Mouse (Mus musculus) heart, adult 10 weeks (tissue): ENCODE results near the gene Nfix. TPM values are rescaled to one million over a fixed set of nuclear protein-coding genes. Genes with fewer than 3 reads are reported as not detected.

ENCODE experiments used
- polyA plus RNA-seq: library from polyadenylated mRNA; stranded (reverse); fragments of 350-450 nt; fragmentation: Illumina TruSeq; extraction: RNeasy Lipid Tissue Mini Kit (QIAGEN cat#74804); gene quantifications from one replicate; pipeline ENCODE4 v1.2.3, GENCODE M21; 2014; ENCODE audit warnings: low read depth, low replicate concordance

Nfix gene
- 84.9 TPM for polyA plus RNA-seq

DNA sequence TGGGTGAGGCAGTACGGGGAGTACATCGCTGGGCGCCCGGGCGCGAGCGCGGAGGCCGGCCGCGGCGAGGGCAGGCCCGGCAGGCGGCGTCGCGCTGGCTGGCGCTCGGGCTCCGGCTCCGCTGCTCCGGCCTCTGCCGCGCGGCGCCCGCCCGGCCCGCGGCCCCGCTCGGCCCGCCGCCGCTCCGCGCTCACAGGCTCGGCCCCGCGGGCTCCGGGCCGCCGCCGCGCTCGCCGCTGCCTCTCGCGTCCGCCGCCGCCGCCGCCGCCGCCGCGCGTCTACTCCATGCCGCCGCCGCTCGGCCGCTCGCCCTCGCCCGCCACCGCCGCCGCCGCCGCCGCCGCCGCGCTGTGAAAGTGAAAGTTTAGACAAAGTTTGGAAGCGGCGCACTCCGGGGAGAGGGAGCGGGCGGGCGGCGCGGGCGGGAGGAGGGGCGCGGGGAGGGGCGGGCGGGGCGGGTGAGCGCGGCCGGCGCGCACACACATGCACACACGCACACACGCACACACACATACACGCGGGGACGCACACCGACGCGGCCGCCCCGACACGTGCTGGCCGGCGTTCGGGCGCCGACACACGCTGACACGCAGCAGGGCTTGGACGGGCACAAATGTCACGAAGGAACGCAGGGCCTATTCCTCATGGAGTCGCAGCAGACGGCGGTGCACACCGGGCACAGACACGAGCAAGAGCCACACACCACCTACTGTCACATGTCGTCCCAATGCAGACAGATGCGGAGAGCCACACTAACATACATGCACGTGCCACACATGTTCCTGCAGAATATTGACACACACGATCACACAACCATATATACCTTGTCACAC is at the start of gene Nfix:
Gene Nfix (minus strand): TSS at position 346 of the 833 bp plus-strand sequence.

DNA sequence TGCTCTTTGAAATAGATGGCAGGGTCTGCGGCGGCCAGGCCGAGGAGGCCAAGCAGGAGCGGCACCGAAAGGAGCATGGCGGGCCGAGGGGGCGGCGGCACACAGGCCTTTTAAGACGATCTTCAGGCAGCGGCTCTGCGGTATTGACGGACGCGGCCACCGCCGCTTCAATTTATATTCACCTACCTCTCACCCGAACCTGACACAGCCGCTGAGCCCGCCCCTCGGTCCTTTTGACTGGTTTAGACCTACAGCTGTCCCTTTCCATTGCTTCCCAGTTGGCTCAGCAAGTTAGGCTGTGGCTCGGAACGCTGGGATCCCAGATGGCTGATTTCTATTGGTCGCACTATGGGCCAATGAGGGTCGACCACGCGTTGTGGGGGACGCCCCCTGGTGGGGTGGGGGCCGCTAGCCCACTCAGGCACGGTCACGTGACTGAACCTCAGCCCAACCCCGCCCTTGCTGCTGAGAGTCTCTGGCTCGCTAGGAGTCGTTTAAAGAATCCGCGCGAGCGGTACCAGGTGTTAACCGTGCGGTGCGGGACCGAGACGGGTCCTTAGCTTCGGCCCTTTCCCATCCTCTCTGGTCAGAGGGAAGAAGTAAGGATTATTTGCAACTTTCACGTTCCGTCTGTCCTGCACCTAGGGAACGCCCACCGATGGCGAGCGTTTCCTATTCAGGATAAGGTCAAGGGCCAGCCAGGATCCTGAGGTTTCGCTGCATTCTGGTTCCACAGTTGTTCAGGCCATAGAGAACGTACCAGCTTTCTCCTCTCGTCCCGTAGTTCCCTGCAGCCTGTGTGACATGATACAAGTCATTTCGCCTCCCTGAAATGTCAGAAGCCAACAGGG is 46.8 kb upstream of the Nfix start, which contains the start of gene Calr:
Gene Calr (minus strand): TSS at position 213 of the 851 bp plus-strand sequence.

GRCm38 (mm10) chr8:84840248-84840999 is 40.3 kb upstream of the Nfix start, which contains the start of gene Rad23a:
TSS of gene Rad23a (minus strand) at chr8:84840665.

GRCm38 (mm10) chr8:84831490-84831889 is 31.3 kb upstream of the Nfix start, which contains the start of gene Gadd45gip1:
TSS of gene Gadd45gip1 (plus strand) at chr8:84831522.

GRCm38 (mm10) chr8:84822723-84823122 is 22.6 kb upstream of the Nfix start, which contains the start of gene Dand5:
TSS of gene Dand5 (minus strand) at chr8:84822823.

GRCm38 (mm10) chr8:84722850-84723570 is 77.1 kb downstream of the Nfix start, which contains the start of gene G430095P16Rik:
TSS of gene G430095P16Rik (plus strand) at chr8:84723007.

DNA sequence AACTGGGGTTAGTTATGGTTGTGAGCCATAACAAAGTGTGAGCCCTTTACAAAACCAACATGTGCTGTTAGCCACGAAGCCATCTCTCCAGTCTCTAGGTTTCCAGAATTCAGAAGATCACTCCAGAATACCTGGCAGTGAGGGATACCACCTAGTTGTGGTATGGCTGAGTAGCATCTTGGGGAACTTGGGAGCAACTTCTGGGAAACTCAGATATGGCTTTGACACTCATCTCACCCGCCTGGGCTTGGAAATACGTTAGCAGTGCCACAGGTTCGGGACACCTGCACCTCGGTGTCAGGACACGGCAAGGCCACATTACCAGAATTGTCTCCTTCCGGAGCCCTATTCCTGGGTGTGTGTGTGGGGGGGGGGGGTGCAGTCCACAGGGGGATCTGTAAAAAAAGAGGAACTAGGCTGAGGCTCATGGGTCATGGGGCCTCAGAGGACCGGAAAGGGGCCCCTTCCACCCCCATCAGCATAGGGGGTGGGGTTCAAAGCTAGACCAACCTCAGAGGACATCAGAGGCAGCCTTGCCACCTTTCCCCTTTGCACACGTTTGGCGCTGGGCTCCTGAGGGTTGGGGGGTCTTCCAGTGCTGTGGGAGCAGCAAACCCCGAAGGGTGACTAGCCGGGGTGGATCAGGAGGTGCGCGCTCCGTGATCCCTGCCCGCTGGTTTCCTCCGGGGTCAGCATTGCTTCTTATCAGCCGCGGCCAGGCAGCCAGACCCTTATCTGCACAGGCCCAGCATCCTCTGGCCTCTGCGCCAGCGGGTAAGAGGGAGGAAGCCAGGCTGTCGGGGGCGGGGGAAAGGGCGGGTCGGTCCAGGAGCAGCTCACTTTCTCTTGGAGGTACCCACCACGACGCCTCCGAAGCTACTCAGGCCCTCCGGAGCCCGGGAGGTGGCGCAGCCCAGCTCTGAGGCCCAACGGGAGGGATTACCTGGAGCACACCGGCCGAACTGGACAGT is 98.9 kb downstream of the Nfix start, which contains the start of gene Lyl1:
Gene Lyl1 (plus strand): TSS at position 517 of the 971 bp plus-strand sequence.

GRCm38 (mm10) chr8:84687705-84688100 is 112.4 kb downstream of the Nfix start, which contains the start of gene Nacc1:
TSS of gene Nacc1 (minus strand) at chr8:84687862.

DNA sequence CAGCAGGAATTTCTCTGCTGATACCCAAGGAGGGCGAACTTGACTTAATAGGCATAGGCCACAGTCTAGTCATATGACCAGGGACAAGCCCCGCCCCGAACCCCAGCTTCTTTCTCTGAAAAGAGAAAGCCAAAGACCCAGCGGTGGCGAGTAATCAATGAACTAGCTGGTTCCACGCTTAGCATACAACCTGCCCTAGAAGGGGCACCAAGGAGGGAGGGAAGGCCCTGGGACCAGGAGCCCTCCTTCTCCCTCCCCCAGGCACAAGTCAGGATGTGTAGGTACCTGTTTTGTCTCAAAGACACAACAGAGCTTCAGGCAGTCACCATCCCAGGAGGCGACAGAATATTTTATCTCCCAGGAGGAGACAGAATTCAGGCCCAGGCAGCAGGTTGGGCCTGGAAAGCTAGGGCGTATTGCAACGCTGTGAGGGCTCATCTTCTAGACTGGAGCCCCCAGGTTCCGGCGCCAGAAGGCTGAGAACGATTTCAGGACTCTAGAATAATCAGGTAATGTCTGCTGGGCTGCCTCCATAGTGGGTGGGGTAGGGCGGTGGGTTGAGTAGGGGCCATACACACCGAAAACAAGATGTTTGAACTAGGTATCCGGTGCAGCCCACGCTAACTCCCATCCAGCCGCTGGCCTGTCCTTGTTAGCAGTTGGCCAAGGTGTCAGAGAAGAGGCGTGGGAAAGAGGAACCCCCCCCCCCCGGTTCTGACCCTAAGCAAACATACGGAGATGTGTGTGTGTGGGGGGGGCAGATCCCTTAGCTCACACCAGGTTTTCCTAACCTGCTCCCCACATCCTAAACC is 113.7 kb downstream of the Nfix start, which contains the start of gene Trmt1:
Gene Trmt1 (plus strand): TSS at position 117 of the 812 bp plus-strand sequence.

DNA sequence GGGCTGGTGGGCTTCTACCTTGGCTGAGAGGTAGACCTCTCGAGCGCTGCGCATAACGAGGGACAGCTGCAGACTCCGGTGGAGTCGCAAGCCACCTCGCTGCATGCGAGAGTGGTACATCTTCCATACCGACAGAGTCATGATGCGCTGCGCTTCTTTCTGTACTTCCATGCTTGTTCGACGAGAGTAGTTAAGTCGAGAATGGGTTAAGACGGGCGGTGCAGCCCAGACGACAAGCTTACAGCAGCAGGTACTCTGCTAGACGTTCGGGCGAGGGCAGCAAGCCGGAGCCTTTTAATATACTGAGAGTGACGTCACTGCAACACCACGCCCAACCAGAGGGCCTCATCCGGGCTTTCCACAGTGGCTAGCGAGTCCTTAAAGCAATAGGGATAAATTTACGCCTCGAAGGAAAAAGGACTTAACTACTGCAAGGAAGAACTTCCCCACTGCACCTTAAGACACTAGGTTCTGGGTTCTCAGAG is 137.5 kb downstream of the Nfix start, which contains the start of gene Ier2:
Gene Ier2 (minus strand): TSS at position 272 of the 485 bp plus-strand sequence.

Other genes starting within 250 kb of the Nfix start
- 19.2 TPM for gene Ier2, start 137.5 kb downstream of the Nfix start, polyA plus RNA-seq
- 39.8 TPM for gene Trmt1, start 114.0 kb downstream of the Nfix start, polyA plus RNA-seq
- gene Nacc1, start 112.5 kb downstream of the Nfix start, polyA plus RNA-seq = 25.1 TPM
- 3.0 TPM for gene Lyl1, start 98.9 kb downstream of the Nfix start, polyA plus RNA-seq
- gene G430095P16Rik, start 77.3 kb downstream of the Nfix start, polyA plus RNA-seq = not detected
- gene Dand5, start 22.5 kb upstream of the Nfix start, polyA plus RNA-seq = 14.0 TPM
- gene Gadd45gip1, start 31.2 kb upstream of the Nfix start, polyA plus RNA-seq = 28.8 TPM
- 101 TPM for gene Rad23a, start 40.3 kb upstream of the Nfix start, polyA plus RNA-seq
- 330 TPM for gene Calr, start 46.6 kb upstream of the Nfix start, polyA plus RNA-seq
- gene Farsa, start 56.6 kb upstream of the Nfix start, polyA plus RNA-seq = 26.7 TPM
- gene Syce2, start 71.8 kb upstream of the Nfix start, polyA plus RNA-seq = 0.92 TPM
- gene Gcdh, start 93.6 kb upstream of the Nfix start, polyA plus RNA-seq = 84.6 TPM
- 0.29 TPM for gene Klf1, start 101.6 kb upstream of the Nfix start, polyA plus RNA-seq
- gene Dnase2a, start 108.2 kb upstream of the Nfix start, polyA plus RNA-seq = 9.4 TPM
- 0.13 TPM for gene Mast1, start 137.0 kb upstream of the Nfix start, polyA plus RNA-seq
- not detected for gene Rtbdn, start 146.6 kb upstream of the Nfix start, polyA plus RNA-seq
- not detected for gene Gm49661, start 169.1 kb upstream of the Nfix start, polyA plus RNA-seq
- gene Prdx2, start 169.2 kb upstream of the Nfix start, polyA plus RNA-seq = 451 TPM
- gene Rnaseh2a, start 169.4 kb upstream of the Nfix start, polyA plus RNA-seq = 30.6 TPM
- gene Junb, start 178.4 kb upstream of the Nfix start, polyA plus RNA-seq = 16.7 TPM
- gene Hook2, start 190.3 kb upstream of the Nfix start, polyA plus RNA-seq = 3.5 TPM
- not detected for gene Best2, start 214.2 kb upstream of the Nfix start, polyA plus RNA-seq
- 85.3 TPM for gene Asna1, start 224.9 kb upstream of the Nfix start, polyA plus RNA-seq
- 63.4 TPM for gene Trir, start 226.5 kb upstream of the Nfix start, polyA plus RNA-seq
- 18.9 TPM for gene Tnpo2, start 236.6 kb upstream of the Nfix start, polyA plus RNA-seq